Mouse (Mus musculus): ENCODE data around the gene Dst. TPM values are rescaled to one million over a fixed set of nuclear protein-coding genes. Genes with fewer than 3 reads are reported as not detected.

Gene Dst
- total and polyA plus RNA-seq, 2 experiments from 2014 or later: 31.7 to 155 TPM

DNA sequence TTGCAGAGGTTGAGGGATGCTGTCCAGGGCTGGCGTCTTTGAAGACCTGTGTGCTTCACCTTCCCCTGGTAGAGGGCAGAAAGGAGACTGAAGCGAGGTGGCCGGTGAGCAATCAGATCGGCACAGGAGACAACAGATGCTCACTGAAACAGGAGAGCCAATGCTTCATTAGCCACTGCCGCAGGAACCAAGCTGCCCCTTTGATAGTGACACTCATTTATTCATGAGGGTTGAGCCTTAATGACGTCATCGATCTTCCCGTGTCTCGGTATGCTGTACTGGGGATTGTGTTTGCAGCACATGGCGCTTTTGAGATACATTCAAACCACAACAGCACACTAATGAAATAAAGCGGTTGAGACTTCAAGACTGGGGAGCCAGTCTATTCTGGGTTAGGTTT lies 250.8 kb downstream of the Dst start:
- ATAC-seq (ENCODE audit: low FRiP score): no peak
- whole genome bisulfite sequencing: 62% methylated on average over 11 of the region's 11 CpGs
- TF ChIP-seq CTCF (IDR thresholded peaks at IDR 0.05): no peak
- Histone ChIP-seq H3K9ac (replicated peaks; ENCODE audit: low read length, poor library complexity, severe bottlenecking) (no peak overlapping the region), H3K4me1 (ENCODE audit: insufficient read depth, low read length) (no peaks in the 10 kb centered on the region), H3K27me3 (ENCODE audit: insufficient read depth, low read length) (no peaks in the 10 kb centered on the region), H3K9me3 (ENCODE audit: low read length) (no peaks in the 10 kb centered on the region), H3K27ac (ENCODE audit: low read depth, low read length) (no peak overlapping the region), H3K4me3 (ENCODE audit: low read depth, low read length) (no peak overlapping the region), H3K4me2 (ENCODE audit: low read depth, low read length, poor library complexity, severe bottlenecking) (no peak overlapping the region), H3K36me3 (ENCODE audit: insufficient read depth, low read length) (0 out of 2 replicates have a peak, but pooled peaks cover 4% of the 10 kb centered on the region)
- DNase-seq (ENCODE audit: low spot score): peak; percentile 27

DNA sequence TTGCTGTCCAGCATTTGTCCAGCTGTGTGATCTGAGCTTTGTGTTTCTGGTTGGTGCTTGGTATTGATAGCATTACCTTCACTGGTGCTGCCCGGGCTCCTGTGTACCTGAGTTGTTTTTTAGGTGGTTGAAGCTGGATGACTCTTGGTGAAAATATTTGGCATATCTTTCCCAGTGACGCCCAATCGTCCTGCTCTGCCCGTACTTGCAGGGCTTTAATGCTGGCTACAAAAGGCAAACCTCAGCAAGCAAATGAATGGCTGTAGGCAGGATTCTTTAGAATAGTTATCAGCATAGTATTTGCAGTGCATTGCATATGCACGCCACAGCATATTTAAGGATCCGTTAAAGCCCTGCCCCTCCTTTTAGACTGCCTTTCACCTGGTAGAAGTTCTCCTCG lies 251.9 kb downstream of the Dst start:
- Histone ChIP-seq H3K4me1 (ENCODE audit: insufficient read depth, low read length) (no peaks in the 10 kb centered on the region), H3K36me3 (ENCODE audit: insufficient read depth, low read length) (peaks cover 4% of the 10 kb centered on the region; the same call in 1 of the 2 replicates), H3K4me2 (ENCODE audit: low read depth, low read length, poor library complexity, severe bottlenecking) (no peak overlapping the region), H3K9me3 (ENCODE audit: low read length) (no peaks in the 10 kb centered on the region), H3K27ac (ENCODE audit: low read depth, low read length) (no peak overlapping the region), H3K4me3 (ENCODE audit: low read depth, low read length) (no peak overlapping the region), H3K9ac (replicated peaks; ENCODE audit: low read length, poor library complexity, severe bottlenecking) (no peak overlapping the region), H3K27me3 (ENCODE audit: insufficient read depth, low read length) (no peaks in the 10 kb centered on the region)
- ATAC-seq (ENCODE audit: low FRiP score) (no peak), DNase-seq (ENCODE audit: low spot score) (no peak)
- 87% methylated on average over 7 of the region's 7 CpGs for WGBS
- no peak for TF ChIP-seq CTCF (IDR thresholded peaks at IDR 0.05)

DNA sequence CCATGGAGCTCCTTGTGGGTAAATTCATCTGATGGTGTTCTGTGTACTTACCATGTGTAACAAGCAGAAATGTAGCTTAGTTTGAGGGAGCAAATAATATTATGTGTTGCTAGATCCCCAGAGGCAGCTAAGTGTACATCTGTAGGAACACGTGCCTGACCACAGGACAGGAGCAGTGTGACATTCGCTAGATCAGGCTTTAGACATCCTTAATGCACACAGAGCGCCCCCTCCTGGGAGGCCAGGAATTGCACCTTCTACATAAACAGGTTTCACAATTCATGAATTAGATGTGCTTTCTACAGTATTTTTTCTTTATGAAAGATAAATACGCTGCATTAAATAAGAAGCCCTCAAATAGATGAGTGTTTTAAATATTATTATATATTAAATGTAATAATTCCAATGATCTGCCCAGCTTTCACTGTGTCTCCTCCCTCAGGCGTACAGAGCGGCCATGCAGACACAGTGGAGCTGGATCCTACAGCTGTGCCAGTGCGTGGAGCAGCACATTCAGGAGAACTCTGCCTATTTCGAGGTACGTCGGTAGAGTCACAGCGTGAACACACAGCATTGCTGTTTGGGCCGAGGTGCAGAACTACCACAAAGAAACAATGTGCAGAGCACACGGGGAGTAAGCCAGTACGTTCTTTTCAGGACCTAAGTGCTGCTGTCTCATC lies 256.7 kb downstream of the Dst start:
- 70% methylated on average over 14 of the region's 14 CpGs for WGBS

DNA sequence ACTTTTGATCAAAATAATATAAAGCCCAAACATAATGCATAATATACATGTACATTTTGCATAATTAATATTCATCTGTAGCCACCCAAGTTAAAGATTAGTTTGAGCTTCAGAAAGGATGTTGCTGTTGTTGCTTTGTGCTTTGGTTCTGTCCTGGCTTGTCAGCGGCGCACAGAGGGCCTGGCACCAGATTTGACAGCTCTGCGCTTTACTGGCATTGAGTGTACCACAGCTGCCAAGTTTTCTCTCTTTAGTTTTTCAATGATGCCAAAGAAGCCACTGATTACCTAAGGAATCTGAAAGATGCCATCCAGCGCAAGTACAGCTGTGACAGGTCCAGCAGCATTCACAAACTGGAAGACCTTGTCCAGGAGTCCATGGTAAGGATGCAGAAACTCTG lies 257.9 kb downstream of the Dst start:
- no peak overlapping the region for H3K27ac ChIP-seq (ENCODE audit: low read depth, low read length)
- H3K27me3 ChIP-seq (ENCODE audit: insufficient read depth, low read length): no peaks in the 10 kb centered on the region
- no peaks in the 10 kb centered on the region for H3K4me1 ChIP-seq (ENCODE audit: insufficient read depth, low read length)
- H3K4me3 ChIP-seq (ENCODE audit: low read depth, low read length): no peak overlapping the region
- no peak overlapping the region for H3K9ac ChIP-seq (replicated peaks; ENCODE audit: low read length, poor library complexity, severe bottlenecking)
- no peak for ATAC-seq (ENCODE audit: low FRiP score)
- TF ChIP-seq CTCF (IDR thresholded peaks at IDR 0.05): no peak
- no peaks in the 10 kb centered on the region for H3K9me3 ChIP-seq (ENCODE audit: low read length)
- WGBS: 78% methylated on average over 4 of the region's 4 CpGs
- peaks cover 34% of the 10 kb centered on the region for H3K36me3 ChIP-seq (ENCODE audit: insufficient read depth, low read length)
- no peak overlapping the region for H3K4me2 ChIP-seq (ENCODE audit: low read depth, low read length, poor library complexity, severe bottlenecking)
- peak; percentile 52 for DNase-seq (ENCODE audit: low spot score)

More for the DNA sequence above, 256.7 kb downstream of the Dst start:
- Histone ChIP-seq H3K36me3 (ENCODE audit: insufficient read depth, low read length) (peaks cover 27% of the 10 kb centered on the region), H3K4me1 (ENCODE audit: insufficient read depth, low read length) (no peaks in the 10 kb centered on the region), H3K9ac (replicated peaks; ENCODE audit: low read length, poor library complexity, severe bottlenecking) (no peak overlapping the region), H3K27ac (ENCODE audit: low read depth, low read length) (no peak overlapping the region), H3K27me3 (ENCODE audit: insufficient read depth, low read length) (no peaks in the 10 kb centered on the region), H3K9me3 (ENCODE audit: low read length) (no peaks in the 10 kb centered on the region), H3K4me3 (ENCODE audit: low read depth, low read length) (no peak overlapping the region), H3K4me2 (ENCODE audit: low read depth, low read length, poor library complexity, severe bottlenecking) (no peak overlapping the region)
- ATAC-seq (ENCODE audit: low FRiP score) (peak; percentile 48; the same call in 1 of the 2 replicates), DNase-seq (ENCODE audit: low spot score) (peak; percentile 89)
- peak; percentile 88 for TF ChIP-seq CTCF (IDR thresholded peaks at IDR 0.05)

DNA sequence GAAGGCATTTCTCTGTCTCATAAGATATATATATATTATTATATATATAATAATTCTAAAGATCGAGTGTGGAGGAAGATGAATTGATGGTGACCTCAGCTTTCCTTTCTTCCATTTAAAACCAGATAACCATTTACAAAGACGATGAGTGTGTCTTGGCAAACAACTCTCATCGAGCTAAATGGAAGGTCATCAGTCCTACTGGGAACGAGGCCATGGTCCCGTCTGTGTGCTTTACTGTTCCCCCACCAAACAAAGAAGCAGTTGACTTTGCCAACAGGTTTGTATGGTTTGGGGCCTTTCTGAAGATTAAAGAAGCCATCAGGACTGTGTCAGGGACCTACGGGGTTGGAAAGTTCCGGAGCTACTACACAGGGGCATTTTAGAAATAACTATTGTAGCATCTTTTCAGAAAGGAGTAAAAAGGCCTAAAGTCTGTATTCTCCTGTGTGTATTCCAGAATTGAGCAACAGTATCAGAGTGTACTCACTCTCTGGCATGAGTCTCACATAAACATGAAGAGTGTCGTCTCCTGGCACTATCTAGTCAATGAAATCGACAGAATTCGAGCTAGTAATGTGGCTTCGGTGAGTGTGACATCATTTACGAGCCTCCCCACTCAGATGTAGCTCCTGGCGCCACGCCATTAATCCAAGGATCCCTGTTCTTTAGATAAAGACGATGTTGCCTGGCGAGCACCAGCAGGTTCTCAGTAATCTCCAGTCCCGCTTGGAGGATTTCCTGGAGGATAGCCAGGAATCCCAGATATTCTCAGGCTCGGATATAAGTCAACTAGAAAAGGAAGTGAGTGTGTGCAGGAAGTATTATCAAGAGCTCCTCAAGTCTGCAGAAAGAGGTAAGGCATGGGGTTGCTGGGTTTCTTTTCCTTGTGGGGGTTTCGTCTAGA lies 259.4 kb downstream of the Dst start:
- ATAC-seq (ENCODE audit: low FRiP score) (no peak), DNase-seq (ENCODE audit: low spot score) (peak; percentile 67)
- no peak overlapping the region for H3K4me2 ChIP-seq (ENCODE audit: low read depth, low read length, poor library complexity, severe bottlenecking)
- no peak for TF ChIP-seq CTCF (IDR thresholded peaks at IDR 0.05)
- 60% methylated on average over 19 of the region's 19 CpGs for WGBS
- H3K4me1 ChIP-seq (ENCODE audit: insufficient read depth, low read length): no peaks in the 10 kb centered on the region
- H3K36me3 ChIP-seq (ENCODE audit: insufficient read depth, low read length): peaks cover 41% of the 10 kb centered on the region
- H3K4me3 ChIP-seq (ENCODE audit: low read depth, low read length): no peak overlapping the region
- no peaks in the 10 kb centered on the region for H3K9me3 ChIP-seq (ENCODE audit: low read length)
- no peak overlapping the region for H3K9ac ChIP-seq (replicated peaks; ENCODE audit: low read length, poor library complexity, severe bottlenecking)
- H3K27me3 ChIP-seq (ENCODE audit: insufficient read depth, low read length): no peaks in the 10 kb centered on the region
- H3K27ac ChIP-seq (ENCODE audit: low read depth, low read length): no peak overlapping the region

DNA sequence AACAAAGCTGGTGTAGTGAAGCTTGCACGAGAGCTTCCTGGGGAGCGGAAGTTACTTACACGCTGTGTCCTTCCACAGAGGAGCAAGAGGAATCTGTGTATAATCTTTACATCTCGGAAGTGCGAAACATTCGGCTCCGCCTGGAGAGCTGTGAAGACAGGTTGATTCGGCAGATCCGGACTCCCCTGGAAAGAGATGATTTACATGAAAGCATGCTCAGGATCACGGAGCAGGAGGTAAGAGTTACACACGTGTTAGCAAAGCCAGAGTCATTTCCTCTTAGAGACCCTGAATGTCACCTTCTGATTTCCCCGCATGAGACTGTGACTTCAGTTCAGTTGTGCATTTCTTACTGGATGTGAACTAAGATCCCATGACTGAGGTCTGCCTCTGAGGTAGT lies 261.1 kb downstream of the Dst start:
- no peak for DNase-seq (ENCODE audit: low spot score)
- no peaks in the 10 kb centered on the region for H3K4me1 ChIP-seq (ENCODE audit: insufficient read depth, low read length)
- peaks cover 55% of the 10 kb centered on the region for H3K36me3 ChIP-seq (ENCODE audit: insufficient read depth, low read length)
- no peak overlapping the region for H3K9ac ChIP-seq (replicated peaks; ENCODE audit: low read length, poor library complexity, severe bottlenecking)
- no peaks in the 10 kb centered on the region for H3K27me3 ChIP-seq (ENCODE audit: insufficient read depth, low read length)
- ATAC-seq (ENCODE audit: low FRiP score): no peak
- no peaks in the 10 kb centered on the region for H3K9me3 ChIP-seq (ENCODE audit: low read length)
- no peak for TF ChIP-seq CTCF (IDR thresholded peaks at IDR 0.05)
- no peak overlapping the region for H3K4me2 ChIP-seq (ENCODE audit: low read depth, low read length, poor library complexity, severe bottlenecking)
- H3K27ac ChIP-seq (ENCODE audit: low read depth, low read length): no peak overlapping the region
- WGBS: 92% methylated on average over 12 of the region's 12 CpGs
- no peak overlapping the region for H3K4me3 ChIP-seq (ENCODE audit: low read depth, low read length)

All from midbrain, postnatal 0 days (tissue).